Mouse (Mus musculus) neural tube, postnatal 0 days (tissue): ENCODE data around the gene Olfr213. TPM values are rescaled to one million over a fixed set of nuclear protein-coding genes. Genes with fewer than 3 reads are reported as not detected.

Experiments
- polyA plus RNA-seq: library from polyadenylated mRNA; unstranded; fragments of >200 nt; fragmentation: Nextera tagmentation; extraction: Ambion mirVana; gene quantifications from 2 replicates; pipeline ENCODE4 v1.2.1, GENCODE M21; 2015

Olfr213 gene
- not detected in 2 replicates for polyA plus RNA-seq

DNA sequence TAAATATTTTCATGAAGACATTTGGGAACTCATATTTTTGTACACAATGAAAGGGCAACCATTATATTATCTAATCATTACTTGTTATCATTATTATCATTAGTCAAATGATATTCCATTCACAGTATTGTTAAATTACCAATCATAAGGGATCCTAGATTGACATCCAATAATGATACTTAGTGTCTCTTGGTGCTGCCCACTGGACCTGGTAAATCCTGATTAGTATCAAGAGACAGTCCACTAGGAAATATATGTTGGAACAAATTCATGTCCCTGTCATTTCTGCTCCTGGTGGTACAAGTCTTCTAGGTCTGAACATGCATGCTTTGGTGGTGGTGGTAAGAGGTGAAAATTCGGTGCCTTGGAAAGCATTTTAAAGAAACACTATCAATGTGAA, at the start of gene Olfr213:
Gene Olfr213 (plus strand): TSS at position 301 of the 400 bp plus-strand sequence.

DNA sequence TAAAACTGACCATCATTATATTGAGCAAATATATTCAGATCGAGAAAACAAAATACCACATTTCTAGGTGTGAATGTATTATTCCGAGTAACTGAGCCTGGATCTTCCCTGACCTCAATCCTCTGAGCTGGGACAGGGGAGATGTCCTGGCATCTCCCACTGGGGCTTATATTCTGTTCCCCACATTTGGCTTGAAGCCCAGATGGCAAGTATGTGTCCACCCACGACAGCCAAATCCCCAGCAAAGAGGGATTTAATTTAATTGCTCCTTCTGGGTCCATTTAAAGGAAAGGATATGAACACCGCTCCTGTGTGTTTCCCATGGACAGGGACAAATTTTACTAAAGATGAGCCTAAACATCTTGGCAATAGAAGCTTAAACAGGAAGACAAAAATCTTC, 49.5 kb upstream of the Olfr213 start, which contains the start of gene Olfr211:
Gene Olfr211 (plus strand): TSS at position 301 of the 400 bp plus-strand sequence.

DNA sequence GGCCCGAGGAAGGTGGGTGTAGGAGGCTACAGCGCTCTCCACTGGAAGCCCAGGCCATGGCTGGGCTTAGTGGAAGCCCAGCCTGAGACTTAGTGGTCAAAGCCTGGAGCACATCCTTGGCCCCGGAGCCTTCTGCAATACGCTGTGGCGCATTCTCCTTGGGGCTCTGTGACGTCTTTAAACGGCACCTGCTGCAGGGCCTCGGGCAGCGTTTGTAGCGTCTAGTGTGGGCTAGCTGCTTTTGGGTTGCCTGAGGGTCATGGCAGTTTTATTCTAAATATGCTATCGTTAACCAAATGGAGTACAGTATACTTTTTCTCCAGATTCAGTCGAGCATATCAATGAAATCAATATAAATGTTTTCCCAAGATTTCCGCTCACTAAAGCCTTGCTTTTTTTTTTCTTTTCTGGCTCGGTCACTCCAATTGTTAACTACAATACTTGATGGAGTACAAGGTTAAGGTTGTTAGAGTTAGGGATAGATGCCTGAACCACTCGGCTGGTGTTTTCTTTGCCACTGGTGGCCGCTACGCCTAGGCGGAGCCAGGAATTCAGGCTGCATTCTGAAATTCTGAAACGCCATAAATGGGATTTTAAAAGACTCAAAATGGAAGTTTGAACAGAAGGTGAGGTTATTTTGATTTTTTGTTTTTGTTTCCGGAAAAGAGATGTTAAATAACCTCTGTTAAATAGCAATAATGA, 31.8 kb upstream of the Olfr213 start, which contains the start of gene Olfr212:
Gene Olfr212 (plus strand): TSS at position 215 of the 702 bp plus-strand sequence.

DNA sequence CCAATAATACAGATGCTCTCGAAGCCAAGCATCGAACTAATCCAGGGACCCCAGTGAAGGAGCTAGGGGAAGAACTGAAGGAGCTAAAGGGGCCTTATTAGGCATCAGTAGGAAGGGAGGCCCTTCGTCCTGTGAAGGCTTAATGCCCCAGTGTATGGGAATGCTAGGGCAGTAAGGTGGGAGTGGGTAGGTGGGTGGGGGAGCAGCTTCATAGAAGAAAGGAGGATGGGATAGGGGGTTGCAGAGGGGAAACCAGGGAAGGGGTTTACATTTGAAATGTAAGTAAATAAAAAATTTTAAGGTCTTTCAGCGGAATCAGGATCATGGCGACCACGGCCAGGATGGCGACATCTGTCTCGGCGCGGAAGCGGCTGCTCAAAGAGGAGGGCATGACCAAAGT, 12.6 kb downstream of the Olfr213 start, which contains the start of gene Gm5580:
Gene Gm5580 (plus strand): TSS at position 301 of the 400 bp plus-strand sequence.

DNA sequence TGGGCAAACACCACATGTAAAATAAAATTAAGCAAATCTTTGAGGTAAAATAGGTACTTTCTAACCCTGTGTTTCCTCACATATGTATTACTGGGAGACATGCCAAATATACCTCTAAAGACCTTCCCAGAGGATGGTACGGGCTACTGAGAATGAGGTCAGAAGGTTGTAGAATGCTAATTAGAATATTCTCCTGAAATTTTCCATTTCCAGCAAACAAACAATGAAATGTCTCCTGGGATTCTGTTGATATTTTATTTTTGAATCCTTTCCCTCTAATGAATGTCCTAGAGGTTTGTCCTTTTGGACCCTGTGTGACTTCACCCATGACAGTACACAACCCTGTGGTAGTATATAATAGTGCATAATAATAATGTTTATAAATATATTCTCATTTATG, 15.7 kb downstream of the Olfr213 start, which contains the start of gene Olfr214:
Gene Olfr214 (plus strand): TSS at position 301 of the 400 bp plus-strand sequence.

DNA sequence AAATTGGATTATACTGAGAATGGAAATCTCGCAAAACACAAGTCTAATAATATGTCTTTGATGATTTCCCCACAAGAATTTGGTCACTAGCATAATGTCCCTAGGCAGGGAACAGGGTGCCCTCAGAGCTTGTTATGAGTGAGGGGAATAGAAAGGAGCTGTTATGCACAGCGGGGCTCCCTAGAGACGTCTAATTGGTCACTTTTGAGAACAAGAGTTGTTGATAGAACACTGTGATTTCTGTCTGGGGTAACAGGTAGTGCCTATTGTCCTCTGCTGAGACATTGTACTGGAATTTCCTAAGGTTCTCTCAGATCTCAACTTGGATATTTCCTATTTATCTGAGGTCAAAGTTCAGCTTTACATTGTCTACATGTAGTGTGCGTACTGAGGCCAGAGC, 45.8 kb downstream of the Olfr213 start, which contains the start of gene Olfr215:
Gene Olfr215 (minus strand): TSS at position 101 of the 400 bp plus-strand sequence.

Other genes with a start within 250 kb of the Olfr213 start
- 38.2 and 43.9 TPM in 2 replicates for gene March8, start 200.4 kb upstream of the Olfr213 start, polyA plus RNA-seq
- 1.6 and 1.7 TPM in 2 replicates for gene Alox5, start 77.3 kb upstream of the Olfr213 start, polyA plus RNA-seq
- not detected in 2 replicates for gene Olfr211, start 49.4 kb upstream of the Olfr213 start, polyA plus RNA-seq
- gene Olfr212, start 31.9 kb upstream of the Olfr213 start, polyA plus RNA-seq = 0.17 TPM in 1 of 2 replicates, not detected in the other
- 0.34 and 0.35 TPM in 2 replicates for gene Gm5580, start 12.7 kb downstream of the Olfr213 start, polyA plus RNA-seq
- not detected in 2 replicates for gene Olfr214, start 15.8 kb downstream of the Olfr213 start, polyA plus RNA-seq
- not detected in 2 replicates for gene Olfr215, start 45.7 kb downstream of the Olfr213 start, polyA plus RNA-seq
- gene Zfp422, start 90.5 kb downstream of the Olfr213 start, polyA plus RNA-seq = 70.7 and 72.7 TPM in 2 replicates
- 3.7 and 4.7 TPM in 2 replicates for gene Depp1, start 112.2 kb downstream of the Olfr213 start, polyA plus RNA-seq
- gene Rassf4, start 135.5 kb downstream of the Olfr213 start, polyA plus RNA-seq = 43.2 and 45.0 TPM in 2 replicates
- 0.03 and 0.89 TPM in 2 replicates for gene Tmem72, start 178.5 kb downstream of the Olfr213 start, polyA plus RNA-seq